Mouse (Mus musculus): ENCODE data around the gene Hoxc4.

Gene Hoxc4

GRCm38 (mm10) chr15:103018636-103019035 is at the start of gene Hoxc4:
Hoxc4 (plus strand) TSS chr15:103018934.
- no peak for DNase-seq (ENCODE audit: low read depth)

GRCm38 (mm10) chr15:102969296-102969695 is 49.4 kb upstream of the Hoxc4 start:
- no peak for DNase-seq (ENCODE audit: low read depth)

GRCm38 (mm10) chr15:102970740-102971139 is 48.0 kb upstream of the Hoxc4 start:
- DNase-seq (ENCODE audit: low read depth): no peak

GRCm38 (mm10) chr15:102972254-102972653 is 46.5 kb upstream of the Hoxc4 start:
- DNase-seq (ENCODE audit: low read depth): no peak

- no peak for DNase-seq (ENCODE audit: low read depth)
Measured at GRCm38 (mm10) chr15:102972753-102973152, 46.0 kb upstream of the Hoxc4 start.

GRCm38 (mm10) chr15:102975034-102975433 is 43.7 kb upstream of the Hoxc4 start:
- DNase-seq (ENCODE audit: low read depth): no peak

- no peak for DNase-seq (ENCODE audit: low read depth)
Measured at GRCm38 (mm10) chr15:102975688-102976111, 43.0 kb upstream of the Hoxc4 start.

- DNase-seq (ENCODE audit: low read depth): no peak
Measured at GRCm38 (mm10) chr15:102976171-102976570, 42.6 kb upstream of the Hoxc4 start, which contains the start of gene Hoxc9. Hoxc9 (plus strand) TSS chr15:102976439.

GRCm38 (mm10) chr15:102976631-102977422 is 41.9 kb upstream of the Hoxc4 start:
- no peak for DNase-seq (ENCODE audit: low read depth)

- no peak for DNase-seq (ENCODE audit: low read depth)
Measured at GRCm38 (mm10) chr15:102977423-102977974, 41.2 kb upstream of the Hoxc4 start.

GRCm38 (mm10) chr15:102978615-102979515 is 39.9 kb upstream of the Hoxc4 start:
- no peak for DNase-seq (ENCODE audit: low read depth)

GRCm38 (mm10) chr15:102979936-102980335 is 38.8 kb upstream of the Hoxc4 start:
- DNase-seq (ENCODE audit: low read depth): no peak

GRCm38 (mm10) chr15:102980352-102980751 is 38.4 kb upstream of the Hoxc4 start:
- no peak for DNase-seq (ENCODE audit: low read depth)

GRCm38 (mm10) chr15:102980912-102981311 is 37.8 kb upstream of the Hoxc4 start:
- DNase-seq (ENCODE audit: low read depth): no peak

- DNase-seq (ENCODE audit: low read depth): no peak
Measured at GRCm38 (mm10) chr15:102981379-102982288, 37.1 kb upstream of the Hoxc4 start.

GRCm38 (mm10) chr15:102983716-102984115 is 35.0 kb upstream of the Hoxc4 start:
- no peak for DNase-seq (ENCODE audit: low read depth)

- DNase-seq (ENCODE audit: low read depth): no peak
Measured at GRCm38 (mm10) chr15:102984521-102984920, 34.2 kb upstream of the Hoxc4 start.

- DNase-seq (ENCODE audit: low read depth): no peak
Measured at GRCm38 (mm10) chr15:102984925-102985324, 33.8 kb upstream of the Hoxc4 start.

GRCm38 (mm10) chr15:102987124-102987833 is 31.5 kb upstream of the Hoxc4 start:
- DNase-seq (ENCODE audit: low read depth): peak; percentile 84

- DNase-seq (ENCODE audit: low read depth): no peak
Measured at GRCm38 (mm10) chr15:102988078-102988477, 30.7 kb upstream of the Hoxc4 start.

All from c-Kit-positive CD71-negative TER-119-negative erythroid progenitor cells, embryonic 14.5 days (primary cell).